Mouse (Mus musculus) stomach, embryonic 14.5 days (tissue): ENCODE data around the gene Styxl1. TPM values are rescaled to one million over a fixed set of nuclear protein-coding genes. Genes with fewer than 3 reads are reported as not detected.

ENCODE experiments used
- ATAC-seq: fragments of 200-750 bp; cut with Nextera tagmentation; 2 replicates; pipeline ENCODE4 v1.8.0; 2017; ENCODE audit warnings: low read depth, moderate TSS enrichment; ENCODE audit not compliant: insufficient number of reproducible peaks, insufficient read depth, low FRiP score
- H3K27ac ChIP-seq: fragments of 300-500 bp; sonication (generic); 2 replicates; pipeline ENCODE4 v1.5.1; 2014; ENCODE audit warnings: mild to moderate bottlenecking, low read length, moderate library complexity, mixed read lengths
- H3K27me3 ChIP-seq: fragments of 300-500 bp; sonication (generic); 2 replicates; pipeline ENCODE4 v1.6.1; 2014; ENCODE audit warnings: low read length, control low read depth, mixed read lengths; ENCODE audit not compliant: control insufficient read depth, insufficient read depth
- H3K36me3 ChIP-seq: fragments of 300-500 bp; sonication (generic); 2 replicates; pipeline ENCODE4 v1.6.1; 2014; ENCODE audit warnings: mild to moderate bottlenecking, control low read depth, low read length, moderate library complexity, mixed read lengths; ENCODE audit not compliant: control insufficient read depth, insufficient read depth
- H3K4me1 ChIP-seq: fragments of 300-500 bp; sonication (generic); 2 replicates; pipeline ENCODE4 v1.6.1; 2014; ENCODE audit warnings: low read length, control low read depth, mixed read lengths; ENCODE audit not compliant: control insufficient read depth, insufficient read depth
- H3K4me2 ChIP-seq: fragments of 300-500 bp; sonication (generic); replicated peaks from 2 replicates; pipeline ENCODE4 v1.6.1; 2014; ENCODE audit warnings: low read depth, low read length, control low read depth
- H3K4me3 ChIP-seq: fragments of 300-500 bp; sonication (generic); 2 replicates; pipeline ENCODE4 v1.5.1; 2014; ENCODE audit warnings: low read depth, low read length, control low read depth
- H3K9ac ChIP-seq: fragments of 300-500 bp; sonication (generic); replicated peaks from 2 replicates; pipeline ENCODE4 v1.6.1; 2014; ENCODE audit warnings: low read depth, mild to moderate bottlenecking, control low read depth, low read length, moderate library complexity, mixed read lengths
- H3K9me3 ChIP-seq: fragments of 300-500 bp; sonication (generic); 2 replicates; pipeline ENCODE4 v1.6.1; 2016; ENCODE audit warnings: low read depth, low read length, control low read depth; ENCODE audit not compliant: control insufficient read depth
- WGBS: fragments of 180-500 bp; shearing (Covaris S2); extraction: QIAGEN DNeasy Blood & Tissue Kit; methylation state at CpG from one replicate; pipeline ENCODE4 v1.1.7; 2014; 5-methylcytosine and 5-hydroxymethylcytosine counted together
- polyA plus RNA-seq: library from polyadenylated mRNA; unstranded; fragments of >200 nt; fragmentation: Nextera tagmentation; extraction: Ambion mirVana; gene quantifications from 2 replicates; pipeline ENCODE4 v1.2.1, GENCODE M21; 2014

The Styxl1 gene
- polyA plus RNA-seq, 1 experiment from 2014 or later = 0.25 TPM

DNA sequence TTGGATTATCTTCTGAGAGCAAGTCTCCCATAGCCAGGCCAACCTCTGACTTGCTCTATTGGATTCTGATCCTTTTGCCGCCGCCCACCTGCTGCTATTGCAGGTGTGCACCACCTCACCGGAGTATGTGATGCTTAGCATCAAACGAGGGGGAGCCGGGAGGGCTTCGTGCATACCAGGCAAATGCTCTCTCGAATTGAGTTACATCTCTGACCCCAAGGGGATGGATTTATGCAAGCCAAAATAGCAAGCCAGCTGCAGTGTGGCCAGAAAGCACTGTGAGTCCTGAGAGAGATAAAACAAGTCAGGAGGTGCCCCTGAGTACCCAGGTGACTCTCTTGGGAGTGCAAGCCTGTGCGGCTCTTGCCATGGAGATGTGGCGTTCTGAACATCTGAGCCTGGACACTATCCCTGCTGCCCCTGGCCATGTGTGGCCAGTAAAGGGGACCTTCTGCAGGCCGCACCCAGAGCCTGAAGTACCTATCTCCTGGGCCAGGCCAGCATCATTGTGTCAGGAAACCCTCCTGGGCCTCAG is 58.5 kb downstream of the Styxl1 start:
- ATAC-seq = no peak
- peaks cover 13% of the 10 kb centered on the region for H3K36me3 ChIP-seq
- WGBS = 84% methylated on average over 10 of the region's 10 CpGs
- no peaks in the 10 kb centered on the region for H3K9me3 ChIP-seq
- H3K9ac ChIP-seq = no peak overlapping the region
- no peak overlapping the region for H3K27ac ChIP-seq
- H3K27me3 ChIP-seq = no peaks in the 10 kb centered on the region
- H3K4me3 ChIP-seq = no peak overlapping the region
- no peak overlapping the region for H3K4me2 ChIP-seq
- peaks cover 5% of the 10 kb centered on the region for H3K4me1 ChIP-seq

DNA sequence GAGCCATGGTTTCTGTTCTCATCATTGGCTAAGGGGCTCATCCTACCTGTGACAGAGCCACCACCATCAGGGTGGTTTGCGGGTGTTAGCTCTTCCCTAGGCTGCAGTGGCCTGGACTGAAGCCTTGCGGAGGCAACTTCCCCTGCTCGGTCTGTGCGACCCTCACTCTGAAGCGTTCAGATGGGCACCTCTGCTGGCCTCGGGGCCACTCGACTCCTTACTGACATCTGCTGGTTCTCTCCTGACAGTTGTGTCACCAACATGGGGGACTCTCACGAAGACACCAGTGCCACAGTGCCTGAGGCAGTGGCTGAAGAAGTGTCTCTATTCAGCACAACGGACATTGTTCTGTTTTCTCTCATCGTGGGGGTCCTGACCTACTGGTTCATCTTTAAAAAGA is 62.6 kb downstream of the Styxl1 start:
- no peak overlapping the region for H3K9ac ChIP-seq
- H3K4me3 ChIP-seq = no peak overlapping the region
- ATAC-seq = no peak
- WGBS = 55% methylated on average over 10 of the region's 10 CpGs
- no peaks in the 10 kb centered on the region for H3K9me3 ChIP-seq
- H3K27ac ChIP-seq = no peak overlapping the region
- peaks cover 9% of the 10 kb centered on the region; the same call in 1 of the 2 replicates for H3K4me1 ChIP-seq
- H3K36me3 ChIP-seq = peaks cover 13% of the 10 kb centered on the region
- H3K4me2 ChIP-seq = no peak overlapping the region
- no peaks in the 10 kb centered on the region for H3K27me3 ChIP-seq

DNA sequence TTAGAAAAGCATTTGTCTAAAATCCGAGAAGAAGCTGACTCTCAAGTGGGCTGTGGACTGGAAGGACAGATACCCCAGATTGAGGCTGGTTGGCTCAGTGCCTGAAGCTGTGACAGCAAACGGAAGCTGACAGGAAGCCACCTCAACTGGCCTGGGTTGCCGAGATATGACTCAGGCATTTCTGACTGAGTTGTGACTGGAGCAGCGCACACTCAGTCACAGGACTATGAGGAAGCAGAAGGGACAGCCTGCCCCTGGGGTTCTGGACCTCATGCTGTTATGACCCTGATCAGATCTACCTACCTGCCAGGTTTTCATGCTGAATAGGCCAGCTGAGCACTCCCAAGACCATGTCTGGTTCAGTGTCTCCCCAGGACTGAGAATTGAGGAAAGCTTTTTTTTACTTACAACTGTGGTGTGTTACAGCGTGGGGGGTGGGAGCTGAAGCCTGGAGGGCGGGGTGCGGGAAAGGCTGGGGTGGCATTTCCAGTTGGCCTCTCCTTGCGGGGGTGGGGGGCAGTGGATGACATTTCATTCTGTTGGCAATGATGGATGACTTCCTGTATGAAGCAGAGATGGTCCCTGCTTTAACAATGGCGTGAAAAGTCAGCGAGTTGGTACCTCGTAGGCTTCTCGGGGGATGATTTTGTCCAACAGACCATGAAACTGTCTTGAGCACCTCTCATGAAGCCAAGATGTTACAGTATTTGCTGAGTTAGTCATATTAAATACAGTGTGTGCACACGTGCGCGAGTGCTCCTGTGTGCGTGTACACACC is 64.6 kb downstream of the Styxl1 start:
- Histone ChIP-seq H3K4me2 (no peak overlapping the region), H3K4me3 (no peak overlapping the region), H3K27ac (0 out of 2 replicates have a peak overlapping the region, but pooled peaks have one; percentile 1), H3K36me3 (peaks cover 13% of the 10 kb centered on the region; the same call in 1 of the 2 replicates), H3K9ac (no peak overlapping the region), H3K4me1 (peaks cover 9% of the 10 kb centered on the region; the same call in 1 of the 2 replicates), H3K27me3 (no peaks in the 10 kb centered on the region), H3K9me3 (no peaks in the 10 kb centered on the region)
- WGBS = 52% methylated on average over 16 of the region's 16 CpGs
- ATAC-seq = 0 out of 2 replicates have a peak, but pooled peaks have one; percentile 49

DNA sequence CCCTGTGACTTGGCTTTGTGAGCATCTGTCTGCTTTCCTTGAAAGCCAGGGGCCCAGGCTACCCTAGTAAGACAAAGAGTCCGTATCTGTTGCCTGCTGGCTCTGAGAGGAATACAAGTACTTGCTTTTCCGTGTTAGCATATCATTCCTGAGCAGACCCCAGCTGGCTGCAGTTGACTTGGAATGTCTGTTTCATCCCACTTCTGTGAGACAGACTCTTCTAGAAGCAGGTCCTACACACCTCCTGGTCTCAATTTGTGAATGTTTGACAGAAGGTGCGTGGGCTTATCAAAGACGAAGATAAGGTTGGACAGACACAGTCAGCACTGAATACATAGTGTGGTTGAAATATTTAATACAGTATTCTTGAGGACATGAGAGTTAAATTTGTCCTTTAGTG is 65.4 kb downstream of the Styxl1 start:
- H3K36me3 ChIP-seq = peaks cover 16% of the 10 kb centered on the region; the same call in 1 of the 2 replicates
- H3K4me3 ChIP-seq = no peak overlapping the region
- no peak overlapping the region for H3K4me2 ChIP-seq
- H3K27me3 ChIP-seq = no peaks in the 10 kb centered on the region
- no peak overlapping the region for H3K27ac ChIP-seq
- no peak for ATAC-seq
- 61% methylated on average over 4 of the region's 4 CpGs for WGBS
- no peaks in the 10 kb centered on the region for H3K9me3 ChIP-seq
- no peak overlapping the region for H3K9ac ChIP-seq
- H3K4me1 ChIP-seq = peaks cover 9% of the 10 kb centered on the region; the same call in 1 of the 2 replicates

DNA sequence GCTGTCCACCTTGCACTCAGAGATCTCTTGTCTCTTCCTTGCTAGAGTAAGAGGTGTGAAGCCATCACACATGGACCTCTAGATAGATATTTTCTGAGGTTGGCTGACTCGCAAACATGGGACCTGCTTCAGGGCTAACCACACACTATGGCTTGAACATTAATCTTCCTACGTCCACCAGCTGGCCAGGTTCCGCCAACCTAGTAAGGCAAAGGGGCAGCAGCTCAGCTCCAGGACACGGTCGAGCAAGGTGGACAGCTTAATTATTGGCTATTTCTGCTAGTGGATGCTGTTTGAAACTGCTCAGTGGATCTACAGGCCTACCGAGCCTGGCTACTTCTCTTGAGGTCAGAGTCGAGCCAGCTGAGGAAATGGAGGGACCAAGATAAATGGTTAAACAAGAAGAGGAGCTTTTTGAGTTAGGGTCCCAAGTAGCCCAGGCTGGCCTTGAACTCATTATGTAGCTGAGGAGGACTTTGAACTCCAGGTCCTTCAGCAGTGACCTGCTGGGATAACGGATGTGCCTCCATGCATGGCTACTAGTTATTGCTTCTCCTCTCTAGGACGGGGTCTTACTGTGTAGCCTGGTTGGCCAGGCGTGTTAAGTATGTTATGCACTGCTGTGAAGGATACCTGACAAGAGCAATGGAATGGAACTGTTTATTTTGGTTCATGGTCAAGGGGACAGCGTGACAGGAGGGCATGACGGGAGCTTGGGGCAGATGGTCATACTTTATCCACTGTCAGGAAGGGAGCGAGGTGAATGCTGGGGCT is 66.4 kb downstream of the Styxl1 start:
- Histone ChIP-seq H3K4me2 (no peak overlapping the region), H3K36me3 (peaks cover 9% of the 10 kb centered on the region; the same call in 1 of the 2 replicates), H3K4me3 (no peak overlapping the region), H3K4me1 (peaks cover 9% of the 10 kb centered on the region; the same call in 1 of the 2 replicates), H3K9ac (no peak overlapping the region), H3K9me3 (no peaks in the 10 kb centered on the region), H3K27me3 (no peaks in the 10 kb centered on the region), H3K27ac (no peak overlapping the region)
- no peak for ATAC-seq
- 86% methylated on average over 13 of the region's 13 CpGs for WGBS

DNA sequence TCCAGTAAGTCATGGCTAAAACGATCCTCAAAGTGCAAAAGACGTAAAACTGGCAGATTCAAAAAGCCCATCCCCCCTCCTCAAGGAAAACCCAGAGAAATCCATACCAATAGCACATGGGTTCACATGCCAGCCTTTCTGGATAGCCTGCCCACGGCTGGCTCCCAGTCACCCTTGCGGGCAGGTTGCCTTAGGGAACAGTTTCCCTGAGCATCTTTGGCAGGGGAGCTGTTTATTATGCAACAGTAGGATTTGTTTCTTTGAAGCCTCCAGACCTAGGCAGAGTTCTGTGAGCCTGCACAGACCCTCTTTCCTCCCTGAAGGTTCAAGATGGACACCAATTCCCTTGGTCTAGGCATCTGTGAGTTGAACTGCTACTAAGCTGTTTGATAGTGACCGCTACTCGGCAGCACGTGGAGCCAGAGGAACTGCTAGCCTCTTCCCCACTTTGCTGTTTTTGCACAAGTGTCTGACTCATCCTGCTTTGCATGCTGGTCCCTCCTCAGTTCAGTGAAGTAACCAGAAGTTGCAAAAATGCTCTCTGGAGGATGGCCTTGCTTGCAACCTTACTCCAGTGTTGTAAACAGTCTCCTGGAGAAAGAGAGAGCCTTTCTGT is 67.5 kb downstream of the Styxl1 start:
- WGBS = 82% methylated on average over 7 of the region's 7 CpGs
- H3K4me2 ChIP-seq = no peak overlapping the region
- no peaks in the 10 kb centered on the region for H3K9me3 ChIP-seq
- H3K9ac ChIP-seq = no peak overlapping the region
- no peak for ATAC-seq
- no peak overlapping the region for H3K4me3 ChIP-seq
- H3K27me3 ChIP-seq = no peaks in the 10 kb centered on the region
- peaks cover 9% of the 10 kb centered on the region; the same call in 1 of the 2 replicates for H3K4me1 ChIP-seq
- no peak overlapping the region for H3K27ac ChIP-seq
- H3K36me3 ChIP-seq = peaks cover 4% of the 10 kb centered on the region; the same call in 1 of the 2 replicates

DNA sequence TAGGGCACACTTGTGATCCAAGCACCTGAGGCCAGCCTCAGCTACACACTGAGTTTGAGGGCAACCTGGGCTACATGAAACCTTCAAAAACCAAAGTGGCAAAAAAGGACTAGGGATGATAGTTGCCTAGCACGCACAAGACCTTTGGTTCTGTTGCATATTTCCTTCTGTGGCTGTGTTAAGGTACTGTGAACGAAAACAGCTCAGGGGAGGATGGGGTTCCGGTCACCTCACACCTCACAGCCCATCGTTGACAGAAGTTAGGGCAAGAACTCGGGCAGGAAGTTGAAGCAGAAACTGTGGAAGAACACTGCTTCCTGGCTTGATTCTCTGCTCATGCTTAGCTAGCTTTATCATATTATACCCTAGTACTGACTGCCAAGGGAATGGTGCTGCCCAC is 68.5 kb downstream of the Styxl1 start:
- Histone ChIP-seq H3K27ac (no peak overlapping the region), H3K4me1 (peaks cover 9% of the 10 kb centered on the region; the same call in 1 of the 2 replicates), H3K4me3 (no peak overlapping the region), H3K4me2 (no peak overlapping the region), H3K9ac (no peak overlapping the region), H3K27me3 (no peaks in the 10 kb centered on the region), H3K36me3 (peaks cover 4% of the 10 kb centered on the region; the same call in 1 of the 2 replicates), H3K9me3 (no peaks in the 10 kb centered on the region)
- WGBS = 96% methylated on average over 5 of the region's 5 CpGs
- ATAC-seq = no peak

DNA sequence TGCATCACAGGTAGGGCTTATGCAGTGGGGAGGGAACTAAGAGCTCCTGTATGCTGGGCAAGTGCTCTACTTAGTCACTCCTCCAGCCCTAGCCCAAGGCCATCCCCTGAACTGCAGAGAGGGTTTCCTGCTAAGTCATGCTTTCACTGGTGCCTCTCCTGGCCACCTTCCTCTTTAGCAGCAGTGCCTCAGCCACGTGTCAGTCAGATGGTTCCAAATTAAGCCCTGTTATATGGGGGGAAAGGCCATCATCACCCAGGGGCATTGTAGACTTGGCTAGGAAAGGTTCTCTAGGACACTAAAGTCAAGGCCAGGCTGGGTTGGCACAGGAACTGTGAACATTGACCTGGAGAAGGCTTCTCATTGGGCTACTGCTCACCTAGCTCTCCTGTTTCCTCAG is 70.3 kb downstream of the Styxl1 start:
- no peak for ATAC-seq
- no peak overlapping the region for H3K4me3 ChIP-seq
- WGBS = 56% methylated on average over 1 of the region's 1 CpGs

More for the DNA sequence above, 70.3 kb downstream of the Styxl1 start:
- H3K4me1 ChIP-seq = peaks cover 4% of the 10 kb centered on the region; the same call in 1 of the 2 replicates
- no peak overlapping the region for H3K27ac ChIP-seq
- H3K36me3 ChIP-seq = peaks cover 4% of the 10 kb centered on the region; the same call in 1 of the 2 replicates
- H3K4me2 ChIP-seq = no peak overlapping the region
- no peak overlapping the region for H3K9ac ChIP-seq
- H3K9me3 ChIP-seq = no peaks in the 10 kb centered on the region
- no peaks in the 10 kb centered on the region for H3K27me3 ChIP-seq
